Mouse (Mus musculus) midbrain, embryonic 16.5 days (tissue): ENCODE measurements at regions not wholly inside any gene's neighbourhood (a gene's known extent, or its start where the extent isn't known, plus 50 kb on each side); places are given as distances from the start of the nearest gene placed in this dataset.
A peak's percentile ranks its signal among the peaks of the same experiment; 100 is the strongest.

Source experiments
- ATAC-seq: fragments of 200-750 bp; cut with Nextera tagmentation; 2 replicates; pipeline ENCODE4 v1.8.0; 2017; ENCODE audit warnings: moderate TSS enrichment
- H3K27ac ChIP-seq: fragments of 300-500 bp; sonication (generic); 2 replicates; pipeline ENCODE4 v1.5.1; 2014; ENCODE audit warnings: mild to moderate bottlenecking, low read length, mixed read lengths
- H3K27me3 ChIP-seq: fragments of 300-500 bp; sonication (generic); 2 replicates; pipeline ENCODE4 v1.6.1; 2014; ENCODE audit warnings: low read depth, low read length, mixed read lengths; ENCODE audit not compliant: control insufficient read depth, insufficient read depth
- H3K36me3 ChIP-seq: fragments of 300-500 bp; sonication (generic); 2 replicates; pipeline ENCODE4 v1.6.1; 2014; ENCODE audit warnings: mild to moderate bottlenecking, low read length, moderate library complexity, mixed read lengths; ENCODE audit not compliant: control insufficient read depth, insufficient read depth
- H3K4me1 ChIP-seq: fragments of 300-500 bp; sonication (generic); 2 replicates; pipeline ENCODE4 v1.6.1; 2014; ENCODE audit warnings: mild to moderate bottlenecking, low read length, mixed read lengths; ENCODE audit not compliant: control insufficient read depth, insufficient read depth
- H3K4me2 ChIP-seq: fragments of 300-500 bp; sonication (generic); 2 replicates; pipeline ENCODE4 v1.6.1; 2014; ENCODE audit warnings: mild to moderate bottlenecking, low read length, mixed read lengths
- H3K4me3 ChIP-seq: fragments of 300-500 bp; sonication (generic); 2 replicates; pipeline ENCODE4 v1.5.1; 2014; ENCODE audit warnings: low read depth, mild to moderate bottlenecking, low read length, moderate library complexity, mixed read lengths
- H3K9ac ChIP-seq: fragments of 300-500 bp; sonication (generic); 2 replicates; pipeline ENCODE4 v1.6.1; 2014; ENCODE audit warnings: low read depth, low read length, mixed read lengths
- H3K9me3 ChIP-seq: fragments of 300-500 bp; sonication (generic); replicated peaks from 2 replicates; pipeline ENCODE4 v1.6.1; 2014; ENCODE audit warnings: mild to moderate bottlenecking, low read length, mixed read lengths; ENCODE audit not compliant: control insufficient read depth, poor library complexity, severe bottlenecking
- WGBS: fragments of 180-500 bp; shearing (Covaris S2); extraction: QIAGEN DNeasy Blood & Tissue Kit; methylation state at CpG from one replicate; pipeline ENCODE4 v1.1.7; 2014; 5-methylcytosine and 5-hydroxymethylcytosine counted together

- Histone ChIP-seq H3K4me1 (peaks cover 12% of the 10 kb centered on the region; the same call in 1 of the 2 replicates), H3K27ac (peak overlapping the region; percentile 47; the same call in 1 of the 2 replicates)
- ATAC-seq = peak; percentile 48; the same call in 1 of the 2 replicates
Observed at GRCm38 (mm10) chr3:147976069-147976468, 1014.3 kb downstream of the Adgrl2 start.

DNA sequence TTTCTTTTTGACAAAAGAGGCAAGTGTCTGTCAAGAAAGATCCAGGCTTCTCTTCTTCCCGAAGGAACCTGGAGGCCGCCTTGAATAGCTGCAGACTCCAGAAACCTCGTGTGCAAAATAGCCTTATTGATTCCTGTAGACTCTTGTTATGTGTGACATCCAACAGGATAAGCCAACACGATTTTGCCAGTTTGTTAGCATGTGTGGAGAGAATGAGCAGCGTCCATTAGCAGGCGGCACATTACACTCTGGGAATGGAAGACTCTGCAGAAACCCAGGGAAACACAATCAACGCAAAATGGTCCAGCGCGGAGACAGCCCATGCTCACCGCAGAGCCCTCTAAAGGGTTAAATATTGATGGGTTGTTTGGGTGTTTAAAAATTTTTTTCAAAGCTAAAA, 1014.9 kb downstream of the Adgrl2 start:
- Histone ChIP-seq H3K4me3 (no peak overlapping the region), H3K4me2 (no peak overlapping the region), H3K9me3 (no peaks in the 10 kb centered on the region), H3K27me3 (no peaks in the 10 kb centered on the region; the same call in 1 of the 2 replicates), H3K4me1 (peaks cover 12% of the 10 kb centered on the region; the same call in 1 of the 2 replicates), H3K27ac (no peak overlapping the region), H3K9ac (no peak overlapping the region), H3K36me3 (no peaks in the 10 kb centered on the region)
- 61% methylated on average over 10 of the region's 10 CpGs for WGBS
- ATAC-seq = no peak

More at GRCm38 (mm10) chr3:147976069-147976468, 1014.3 kb downstream of the Adgrl2 start:
- Histone ChIP-seq H3K4me3 (no peak overlapping the region), H3K36me3 (no peaks in the 10 kb centered on the region), H3K4me2 (no peak overlapping the region), H3K9ac (no peak overlapping the region), H3K27me3 (no peaks in the 10 kb centered on the region; the same call in 1 of the 2 replicates), H3K9me3 (no peaks in the 10 kb centered on the region)
- 65% methylated on average over 6 of the region's 6 CpGs for WGBS

DNA sequence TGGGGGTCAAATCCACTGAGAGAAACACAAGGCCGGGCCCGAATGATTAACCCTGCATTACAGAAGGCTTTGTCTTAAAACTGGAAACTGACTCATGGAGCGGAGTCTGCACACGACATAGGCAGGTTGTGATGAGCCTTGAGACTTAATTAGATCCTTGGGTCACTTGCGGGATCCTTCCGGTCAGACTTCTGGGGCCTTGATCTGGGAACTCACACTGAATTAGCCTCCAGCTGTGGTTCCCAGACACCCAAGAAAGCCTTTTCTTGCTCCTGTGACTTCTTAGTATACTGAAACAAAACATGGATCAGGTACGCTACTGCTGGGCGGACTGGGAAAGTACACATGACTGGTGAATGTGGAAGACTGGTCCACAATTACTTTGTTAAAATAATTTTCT, 1015.8 kb downstream of the Adgrl2 start:
- no peak for ATAC-seq
- H3K4me3 ChIP-seq = no peak overlapping the region
- no peaks in the 10 kb centered on the region for H3K36me3 ChIP-seq
- no peaks in the 10 kb centered on the region; the same call in 1 of the 2 replicates for H3K27me3 ChIP-seq
- no peak overlapping the region for H3K4me2 ChIP-seq
- H3K9ac ChIP-seq = no peak overlapping the region
- no peaks in the 10 kb centered on the region for H3K9me3 ChIP-seq
- peaks cover 12% of the 10 kb centered on the region; the same call in 1 of the 2 replicates for H3K4me1 ChIP-seq
- no peak overlapping the region for H3K27ac ChIP-seq
- 33% methylated on average over 8 of the region's 8 CpGs for WGBS

DNA sequence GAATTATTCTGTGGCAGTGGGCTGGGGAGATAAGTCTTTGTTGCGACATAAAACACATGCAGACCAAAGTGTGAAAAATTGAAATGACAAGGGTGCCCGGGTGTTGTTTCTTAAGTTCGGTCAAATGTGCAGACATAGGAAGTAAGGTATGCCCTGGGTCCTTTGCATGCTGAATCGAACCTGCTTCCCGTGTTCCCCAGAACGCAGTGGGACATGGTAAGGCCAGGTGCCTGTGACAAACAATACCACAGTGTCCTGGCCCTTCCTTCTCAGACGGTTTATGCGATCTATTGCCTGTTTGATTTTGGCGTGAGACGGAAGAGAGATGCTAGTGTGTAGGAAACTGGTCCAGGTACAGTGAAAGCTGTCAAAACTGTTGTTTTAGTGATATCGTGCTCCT, 1022.1 kb downstream of the Adgrl2 start:
- no peaks in the 10 kb centered on the region for H3K9me3 ChIP-seq
- no peak overlapping the region; the same call in 1 of the 2 replicates for H3K9ac ChIP-seq
- peaks cover 23% of the 10 kb centered on the region for H3K4me1 ChIP-seq
- H3K4me3 ChIP-seq = no peak overlapping the region
- H3K27ac ChIP-seq = no peak overlapping the region
- no peaks in the 10 kb centered on the region; the same call in 1 of the 2 replicates for H3K27me3 ChIP-seq
- 43% methylated on average over 11 of the region's 11 CpGs for WGBS
- 0 out of 2 replicates have a peak, but pooled peaks have one; percentile 11 for ATAC-seq
- no peaks in the 10 kb centered on the region for H3K36me3 ChIP-seq
- H3K4me2 ChIP-seq = peak overlapping the region; percentile 5; the same call in 1 of the 2 replicates

- WGBS = 18% methylated on average over 9 of the region's 9 CpGs
- no peak overlapping the region; the same call in 1 of the 2 replicates for H3K9ac ChIP-seq
- no peaks in the 10 kb centered on the region for H3K36me3 ChIP-seq
- 0 out of 2 replicates have a peak overlapping the region, but pooled peaks have one; percentile 26 for H3K27ac ChIP-seq
- no peaks in the 10 kb centered on the region; the same call in 1 of the 2 replicates for H3K27me3 ChIP-seq
- H3K4me1 ChIP-seq = peaks cover 23% of the 10 kb centered on the region
- H3K9me3 ChIP-seq = no peaks in the 10 kb centered on the region
- ATAC-seq = peak; percentile 75
- 0 out of 2 replicates have a peak overlapping the region, but pooled peaks have one; percentile 5 for H3K4me2 ChIP-seq
- H3K4me3 ChIP-seq = no peak overlapping the region
Observed at GRCm38 (mm10) chr3:147967866-147968265, 1022.5 kb downstream of the Adgrl2 start.

GRCm38 (mm10) chr3:147967261-147967660, 1023.1 kb downstream of the Adgrl2 start:
- peak overlapping the region; percentile 6; the same call in 1 of the 2 replicates for H3K4me2 ChIP-seq
- no peaks in the 10 kb centered on the region for H3K27me3 ChIP-seq
- H3K4me1 ChIP-seq = peaks cover 23% of the 10 kb centered on the region
- ATAC-seq = no peak
- H3K4me3 ChIP-seq = no peak overlapping the region
- no peak overlapping the region for H3K9ac ChIP-seq
- 44% methylated on average over 3 of the region's 3 CpGs for WGBS
- H3K27ac ChIP-seq = peak overlapping the region; percentile 26; the same call in 1 of the 2 replicates
- H3K36me3 ChIP-seq = no peaks in the 10 kb centered on the region
- H3K9me3 ChIP-seq = no peaks in the 10 kb centered on the region

DNA sequence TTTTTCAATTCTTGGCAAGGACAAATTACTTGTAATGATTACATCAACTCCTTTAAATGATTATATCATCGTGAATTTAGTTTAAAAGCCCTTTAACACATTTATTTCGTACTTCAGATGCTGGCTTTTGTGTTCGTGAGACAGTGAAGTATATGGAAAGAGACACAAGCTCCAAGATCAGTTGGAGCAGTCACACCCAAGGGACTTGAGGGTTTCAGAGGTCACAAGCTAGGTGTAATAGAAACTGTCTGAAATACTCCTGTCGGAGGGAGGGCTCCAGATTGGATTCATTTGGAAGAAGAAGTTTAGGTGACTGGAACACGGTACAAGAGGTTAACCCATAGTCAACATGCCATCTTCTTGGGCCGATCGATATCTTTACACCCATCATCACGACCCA, 1023.5 kb downstream of the Adgrl2 start:
- Histone ChIP-seq H3K9ac (no peak overlapping the region), H3K9me3 (no peaks in the 10 kb centered on the region), H3K4me1 (peaks cover 23% of the 10 kb centered on the region), H3K27ac (peak overlapping the region; percentile 53; the same call in 1 of the 2 replicates), H3K27me3 (no peaks in the 10 kb centered on the region), H3K4me2 (peak overlapping the region; percentile 6; the same call in 1 of the 2 replicates), H3K36me3 (no peaks in the 10 kb centered on the region), H3K4me3 (no peak overlapping the region)
- WGBS = 66% methylated on average over 8 of the region's 8 CpGs
- ATAC-seq = no peak

DNA sequence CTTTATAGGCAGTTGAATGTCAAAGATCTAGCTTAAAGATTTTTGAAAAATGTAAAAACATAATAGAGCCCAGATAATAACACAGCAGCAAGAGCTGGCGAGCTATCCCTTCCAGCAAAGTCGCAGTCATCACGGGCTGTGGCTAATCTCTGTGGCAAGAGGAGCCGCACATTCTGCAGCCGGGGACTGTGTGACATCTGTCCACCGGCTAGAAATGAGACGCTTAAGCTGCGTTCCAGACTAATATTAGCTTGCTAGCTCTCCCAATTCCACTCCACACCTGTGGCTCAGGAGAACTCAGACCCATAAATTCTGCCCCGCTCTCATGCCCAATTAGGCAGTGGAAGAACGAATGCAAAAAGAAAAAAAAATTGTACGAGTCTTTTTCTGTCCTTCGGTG, 1024.0 kb downstream of the Adgrl2 start:
- Histone ChIP-seq H3K27ac (peak overlapping the region; percentile 53), H3K4me1 (peaks cover 23% of the 10 kb centered on the region)
- ATAC-seq = peak; percentile 54; the same call in 1 of the 2 replicates

GRCm38 (mm10) chr3:147963698-147964476, 1026.5 kb downstream of the Adgrl2 start:
- no peak overlapping the region for H3K9ac ChIP-seq
- peaks cover 23% of the 10 kb centered on the region for H3K4me1 ChIP-seq
- no peaks in the 10 kb centered on the region for H3K27me3 ChIP-seq
- H3K27ac ChIP-seq = no peak overlapping the region
- WGBS = 20% methylated on average over 13 of the region's 13 CpGs
- H3K4me3 ChIP-seq = no peak overlapping the region
- no peak for ATAC-seq
- no peaks in the 10 kb centered on the region for H3K9me3 ChIP-seq
- no peaks in the 10 kb centered on the region for H3K36me3 ChIP-seq
- no peak overlapping the region for H3K4me2 ChIP-seq

More for the DNA sequence above, 1024.0 kb downstream of the Adgrl2 start:
- Histone ChIP-seq H3K27me3 (no peaks in the 10 kb centered on the region), H3K4me2 (peak overlapping the region; percentile 18), H3K4me3 (no peak overlapping the region), H3K36me3 (no peaks in the 10 kb centered on the region), H3K9ac (no peak overlapping the region), H3K9me3 (no peaks in the 10 kb centered on the region)
- WGBS = 21% methylated on average over 12 of the region's 12 CpGs
